Mouse (Mus musculus): ENCODE data around the gene Gm5622. TPM values are rescaled to one million over a fixed set of nuclear protein-coding genes. Genes with fewer than 3 reads are reported as not detected.

The Gm5622 gene
- polyA plus RNA-seq (2012; rRNA removed; ENCODE audit: low replicate concordance), result not detected in 2 replicates

GRCm38 (mm10) chr14:51552490-51552889 is at the start of gene Gm5622:
TSS of gene Gm5622 (plus strand) at chr14:51552790.

GRCm38 (mm10) chr14:51573963-51574362 is 21.4 kb downstream of the Gm5622 start, which contains the start of gene Gm17175:
TSS of gene Gm17175 (minus strand) at chr14:51574063.

GRCm38 (mm10) chr14:51592039-51592438 is 39.4 kb downstream of the Gm5622 start, which contains the start of gene Gm17174:
TSS of gene Gm17174 (minus strand) at chr14:51592139.

GRCm38 (mm10) chr14:51611210-51611609 is 58.6 kb downstream of the Gm5622 start, which contains the start of gene Gm17078:
TSS of gene Gm17078 (minus strand) at chr14:51611310.

GRCm38 (mm10) chr14:51635566-51635965 is 83.0 kb downstream of the Gm5622 start, which contains the start of gene Gm4181:
TSS of gene Gm4181 (minus strand) at chr14:51635666.

GRCm38 (mm10) chr14:51695368-51695767 is 142.8 kb downstream of the Gm5622 start, which contains the start of gene Gm17079:
TSS of gene Gm17079 (minus strand) at chr14:51695468.

Other genes starting within 250 kb of the Gm5622 start
- gene Gm7247, start 191.0 kb upstream of the Gm5622 start, polyA plus RNA-seq (2012; rRNA removed; ENCODE audit: low replicate concordance), result not detected in 2 replicates
- not detected in 2 replicates for gene Vmn2r88, start 142.0 kb upstream of the Gm5622 start, polyA plus RNA-seq (2012; rRNA removed; ENCODE audit: low replicate concordance)
- gene Vmn2r89, start 100.9 kb upstream of the Gm5622 start, polyA plus RNA-seq (2012; rRNA removed; ENCODE audit: low replicate concordance), result not detected in 2 replicates
- not detected in 2 replicates for gene Gm17175, start 21.3 kb downstream of the Gm5622 start, polyA plus RNA-seq (2012; rRNA removed; ENCODE audit: low replicate concordance)
- not detected in 2 replicates for gene Gm17174, start 39.3 kb downstream of the Gm5622 start, polyA plus RNA-seq (2012; rRNA removed; ENCODE audit: low replicate concordance)
- not detected in 2 replicates for gene Gm17078, start 58.5 kb downstream of the Gm5622 start, polyA plus RNA-seq (2012; rRNA removed; ENCODE audit: low replicate concordance)
- not detected in 2 replicates for gene Gm4181, start 82.9 kb downstream of the Gm5622 start, polyA plus RNA-seq (2012; rRNA removed; ENCODE audit: low replicate concordance)
- not detected in 2 replicates for gene Gm17079, start 142.7 kb downstream of the Gm5622 start, polyA plus RNA-seq (2012; rRNA removed; ENCODE audit: low replicate concordance)
- not detected in 2 replicates for gene Gm5800, start 164.4 kb downstream of the Gm5622 start, polyA plus RNA-seq (2012; rRNA removed; ENCODE audit: low replicate concordance)
- 36.8 and 128 TPM in 2 replicates for gene Ang4, start 220.8 kb downstream of the Gm5622 start, polyA plus RNA-seq (2012; rRNA removed; ENCODE audit: low replicate concordance)
- gene AY358078, start 247.3 kb downstream of the Gm5622 start, polyA plus RNA-seq (2012; rRNA removed; ENCODE audit: low replicate concordance), result not detected in 2 replicates

All from duodenum, adult 2 months (tissue).